Mouse (Mus musculus) stomach, postnatal 0 days (tissue): ENCODE measurements around the gene Tmco4.

ENCODE experiments used
- CTCF ChIP-seq: IDR thresholded peaks from 2 replicates; pipeline ENCODE4 v1.5.1; 2016; ENCODE audit warnings: antibody characterized with exemption, low read depth, mild to moderate bottlenecking, moderate library complexity
- EP300 ChIP-seq: optimal IDR thresholded peaks from 2 replicates; pipeline ENCODE3; 2016; ENCODE audit warnings: antibody characterized with exemption

DNA sequence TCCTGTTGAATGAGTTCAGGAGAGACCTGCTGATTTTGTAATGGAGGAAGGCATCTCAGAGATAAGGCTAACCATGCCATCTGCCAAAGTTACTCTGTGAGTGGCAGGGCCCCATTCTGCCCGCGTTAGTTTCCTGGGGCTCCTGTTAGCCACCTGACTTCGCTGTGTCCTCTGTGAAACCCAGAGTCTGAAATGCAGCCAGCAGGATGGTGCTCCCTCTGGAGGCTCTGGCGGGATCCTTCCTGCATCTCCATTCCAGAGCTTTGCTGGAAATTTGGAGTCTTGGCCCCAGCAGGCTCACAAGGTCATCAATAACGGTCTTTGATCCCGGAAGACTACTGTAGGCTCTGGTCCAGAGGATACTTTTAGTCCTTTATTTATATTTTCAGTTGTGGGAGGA is 28.7 kb downstream of the Tmco4 start:
- TF ChIP-seq CTCF (peak; percentile 70), EP300 (no peak)
